Mouse (Mus musculus): ENCODE results near the gene Smap1.

Gene Smap1

DNA sequence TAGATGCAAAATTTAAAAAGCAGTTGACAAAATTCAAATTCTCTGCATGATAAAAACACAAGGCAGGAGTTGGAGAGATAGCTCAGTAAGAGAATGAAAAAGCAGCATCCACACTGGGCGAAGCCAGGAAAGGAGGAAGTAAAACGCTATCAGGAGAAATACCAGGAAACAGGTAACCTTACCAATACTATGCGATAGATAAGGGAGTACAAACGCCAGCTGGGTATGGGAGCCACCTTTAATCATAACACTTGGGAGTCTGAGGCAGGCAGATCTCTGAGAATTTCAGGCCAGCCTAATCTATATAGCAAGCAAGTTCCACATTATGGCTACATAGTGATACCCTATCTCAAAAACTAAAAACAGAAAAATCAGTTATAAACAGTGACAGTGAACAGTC, 85.5 kb downstream of the Smap1 start:
- no peak for DNase-seq (ENCODE audit: low spot score in 2 of 2)

GRCm38 (mm10) chr1:23834819-23835218, 87.3 kb downstream of the Smap1 start:
- no peak for DNase-seq (ENCODE audit: low spot score in 2 of 2)

DNA sequence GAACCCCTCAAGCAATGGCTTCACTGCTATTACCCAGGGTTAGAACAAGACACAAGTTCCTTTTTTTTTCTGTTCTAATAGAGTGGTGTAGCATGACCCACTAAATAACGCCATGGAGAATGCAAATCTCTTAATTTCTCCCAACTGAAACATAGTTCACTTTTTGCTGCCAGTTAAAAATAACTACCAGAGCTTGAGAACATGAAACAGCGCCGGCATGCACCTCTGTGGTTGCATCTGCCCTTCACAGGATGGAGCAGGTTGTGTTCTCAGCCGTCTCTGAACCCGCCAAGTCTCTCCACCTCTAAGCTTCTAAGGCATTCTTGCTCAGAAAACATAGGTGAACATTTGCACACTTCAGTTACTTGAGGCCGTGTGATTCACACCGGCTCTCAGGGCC, 87.9 kb downstream of the Smap1 start:
- no peak for DNase-seq (ENCODE audit: low spot score in 2 of 2)

DNA sequence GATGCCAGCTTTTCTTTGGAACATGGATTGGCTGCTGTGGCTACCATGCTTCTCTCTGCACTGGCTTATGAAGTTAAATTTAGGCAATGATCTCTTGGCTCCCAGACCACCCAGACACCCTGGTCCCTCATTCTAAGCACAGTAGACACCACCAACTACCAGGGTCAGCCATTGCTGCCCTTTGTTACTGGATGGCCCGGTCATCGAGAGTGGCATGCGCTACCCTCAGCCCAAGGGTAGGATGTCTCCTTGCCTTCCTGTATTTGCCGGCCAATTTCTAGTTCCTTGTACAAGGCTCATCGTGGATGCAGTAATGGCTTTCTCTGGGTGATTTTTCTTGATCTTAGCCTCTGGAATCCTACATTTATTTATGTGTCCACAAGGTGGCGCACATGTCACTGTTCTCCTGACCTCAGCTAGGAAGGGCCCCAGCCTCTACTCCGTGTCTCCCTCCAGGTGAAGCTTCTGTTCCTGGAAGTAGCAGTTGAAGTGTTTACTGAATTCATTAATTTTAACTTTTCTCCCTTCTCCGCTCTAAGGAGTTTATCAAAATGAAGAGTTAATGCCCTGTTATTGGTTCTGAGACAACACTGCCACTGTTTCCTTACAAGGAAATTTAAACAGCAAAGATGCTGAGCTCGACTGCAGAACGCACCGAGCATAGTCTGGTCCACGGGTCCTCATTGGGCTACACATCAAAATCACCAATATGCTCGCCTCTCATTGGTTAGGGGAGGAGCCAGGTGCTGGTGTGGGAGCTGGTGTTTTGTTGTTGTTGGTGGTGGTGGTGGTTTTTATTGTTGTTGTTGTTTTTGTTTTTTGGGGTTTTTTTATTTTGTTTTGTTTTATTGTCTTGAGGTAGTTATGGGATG, 95.0 kb downstream of the Smap1 start:
- peak in 1 of 2 experiments; percentile 21 for DNase-seq (ENCODE audit: low spot score in 2 of 2)

DNA sequence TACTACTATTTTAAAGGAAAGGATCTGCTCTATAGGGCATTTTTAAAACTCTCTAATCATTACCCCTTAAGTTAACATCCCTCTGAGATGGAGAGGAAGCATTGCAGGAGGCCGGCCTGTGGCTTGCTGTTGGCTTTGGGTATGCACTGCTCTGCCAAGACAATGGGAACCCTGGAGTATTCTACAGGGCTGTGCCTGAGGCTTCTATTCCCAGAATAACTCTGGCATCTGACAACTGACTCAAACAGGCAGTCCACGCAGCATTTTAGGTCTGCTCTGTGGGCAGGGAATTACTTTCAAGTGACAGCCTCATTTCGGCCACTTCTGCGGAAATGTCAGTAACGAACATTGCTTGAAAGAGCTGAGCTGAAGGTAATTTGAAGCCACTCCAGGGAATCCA, 100.5 kb downstream of the Smap1 start:
- DNase-seq (ENCODE audit: low spot score in 2 of 2), result no peak

GRCm38 (mm10) chr1:23798306-23798705, 123.8 kb downstream of the Smap1 start:
- DNase-seq (ENCODE audit: low spot score in 2 of 2), result no peak
